Mouse (Mus musculus) cerebellum, postnatal 14 days (tissue): Measurements from ENCODE around the gene Prdm2.

Experiments
- DNase-seq, 2 experiments: peaks; one replicate each; pipeline ENCODE4 v3.0.0; 2021; ENCODE audit warnings: mixed read lengths in 2 of 2

The Prdm2 gene

DNA sequence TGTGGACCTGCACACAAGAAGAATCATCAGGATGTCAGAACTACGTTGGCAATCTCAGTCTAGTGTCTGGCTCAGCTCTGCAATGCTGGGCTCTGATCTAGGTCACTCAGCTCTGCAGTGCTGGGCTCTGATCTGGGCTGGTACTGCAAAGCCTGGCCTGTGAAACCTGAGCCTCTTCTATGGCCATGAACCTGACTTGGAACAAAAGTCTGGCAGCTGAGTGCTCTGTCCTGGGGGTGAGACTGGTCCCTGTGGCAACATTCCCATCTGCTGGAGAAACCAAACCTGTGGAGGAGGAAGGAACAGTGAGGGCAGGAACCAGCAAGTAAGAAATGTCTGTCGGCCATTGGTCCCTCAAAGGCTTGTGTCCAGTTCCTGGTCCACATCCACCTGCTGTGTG is 109.0 kb downstream of the Prdm2 start:
- DNase-seq: peak; percentile 19 to 33

DNA sequence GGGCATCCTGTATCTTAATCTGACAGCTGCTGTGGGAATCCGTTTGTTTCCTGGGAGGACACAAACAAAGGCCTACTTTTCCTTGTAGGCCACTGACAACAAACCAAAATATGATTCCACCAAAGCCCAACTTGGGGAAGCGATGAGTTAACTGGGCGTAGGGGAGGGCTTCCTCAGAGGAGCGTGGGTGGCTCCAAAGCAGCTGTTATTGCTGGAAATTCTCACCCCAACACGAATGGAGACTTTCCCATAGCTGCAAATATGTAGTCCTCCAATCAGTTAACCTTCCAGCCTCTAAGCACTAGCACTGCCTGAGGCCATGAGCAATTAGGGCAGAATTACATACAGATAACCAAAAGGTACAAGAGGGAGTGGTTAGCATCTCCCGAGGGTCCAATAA is 112.6 kb downstream of the Prdm2 start:
- no peak for DNase-seq

DNA sequence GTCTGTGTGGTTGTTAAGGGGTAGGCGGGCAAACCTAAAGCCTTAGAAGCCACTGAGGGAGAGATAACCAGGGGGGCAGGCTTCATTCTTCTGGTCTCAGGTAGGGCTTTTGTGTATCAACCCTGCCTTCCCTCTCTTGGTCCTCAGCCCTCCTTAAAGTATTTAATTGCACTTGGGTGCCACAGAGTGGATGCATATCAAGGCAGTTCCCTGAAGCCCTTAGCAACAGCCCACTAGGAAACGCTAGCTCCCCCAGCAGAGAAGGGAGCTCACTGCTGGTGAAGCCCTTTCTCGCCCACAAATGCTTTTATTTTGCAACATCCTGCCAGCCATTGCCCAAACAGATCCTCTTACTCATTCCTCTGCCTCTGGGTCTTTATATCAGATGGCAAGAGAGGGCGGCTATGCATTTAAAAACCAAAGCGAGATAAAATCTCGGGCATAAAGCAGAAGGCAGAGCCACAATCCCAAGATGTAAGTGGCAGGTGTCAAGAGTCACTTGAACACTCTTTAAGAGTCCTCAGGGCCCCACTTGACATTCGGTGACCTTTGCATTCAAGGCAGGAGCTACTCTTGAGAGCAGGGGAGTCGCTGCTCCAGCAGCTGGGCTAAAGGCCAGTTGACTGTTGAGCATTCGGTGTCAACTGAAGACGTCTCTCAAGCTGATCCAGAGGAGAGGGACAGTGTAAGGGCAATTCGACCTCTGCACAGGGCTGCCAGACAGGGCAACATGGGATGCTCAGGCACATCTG is 113.3 kb downstream of the Prdm2 start:
- DNase-seq: no peak

DNA sequence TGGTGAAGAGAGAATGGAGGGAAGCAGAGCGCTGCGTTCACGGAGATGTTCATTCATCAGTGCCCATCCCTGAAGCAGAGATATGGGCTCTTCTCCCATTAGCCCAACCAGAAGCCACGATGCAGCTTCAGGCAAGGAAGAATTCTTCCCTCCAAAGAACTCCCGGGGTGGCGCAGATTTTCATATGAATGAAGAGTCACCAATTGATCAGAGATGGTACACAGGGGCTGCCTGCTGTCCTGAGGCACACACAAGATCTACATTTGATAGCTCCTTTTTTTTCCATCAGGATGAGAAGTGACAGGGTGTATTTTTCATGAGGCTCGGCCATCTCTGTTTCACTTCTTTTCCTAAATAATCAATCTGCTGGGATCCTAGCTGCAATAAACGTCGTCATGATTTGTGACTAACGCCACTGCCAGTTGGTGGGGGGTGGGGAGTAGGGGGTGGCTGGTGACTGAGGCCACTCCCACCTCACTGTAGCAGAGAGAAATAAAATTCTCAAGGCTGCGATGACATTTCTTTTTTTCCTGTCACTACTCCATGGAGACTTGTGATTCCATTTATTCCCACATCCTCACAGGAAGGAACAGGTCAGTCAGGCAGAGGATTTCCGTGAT is 120.6 kb downstream of the Prdm2 start:
- DNase-seq: no peak

DNA sequence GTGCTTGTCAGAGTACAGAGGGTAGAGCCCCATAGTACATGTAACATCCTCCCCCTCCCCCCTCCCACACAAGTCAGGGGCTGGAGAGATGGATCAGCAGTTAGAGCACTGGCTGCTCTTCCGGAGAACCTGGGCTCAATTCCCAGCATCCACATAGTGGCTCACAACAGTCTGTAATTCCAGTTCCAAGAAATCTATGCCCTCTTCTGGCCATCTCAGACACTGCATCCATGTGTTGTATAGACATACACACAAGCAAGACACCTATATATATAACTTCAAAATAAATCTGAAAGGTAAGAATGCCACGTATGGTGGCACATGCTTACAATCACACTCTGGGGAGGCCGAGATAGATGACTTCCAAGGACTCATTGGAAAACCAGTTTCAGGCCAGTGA is 122.2 kb downstream of the Prdm2 start:
- DNase-seq: no peak

DNA sequence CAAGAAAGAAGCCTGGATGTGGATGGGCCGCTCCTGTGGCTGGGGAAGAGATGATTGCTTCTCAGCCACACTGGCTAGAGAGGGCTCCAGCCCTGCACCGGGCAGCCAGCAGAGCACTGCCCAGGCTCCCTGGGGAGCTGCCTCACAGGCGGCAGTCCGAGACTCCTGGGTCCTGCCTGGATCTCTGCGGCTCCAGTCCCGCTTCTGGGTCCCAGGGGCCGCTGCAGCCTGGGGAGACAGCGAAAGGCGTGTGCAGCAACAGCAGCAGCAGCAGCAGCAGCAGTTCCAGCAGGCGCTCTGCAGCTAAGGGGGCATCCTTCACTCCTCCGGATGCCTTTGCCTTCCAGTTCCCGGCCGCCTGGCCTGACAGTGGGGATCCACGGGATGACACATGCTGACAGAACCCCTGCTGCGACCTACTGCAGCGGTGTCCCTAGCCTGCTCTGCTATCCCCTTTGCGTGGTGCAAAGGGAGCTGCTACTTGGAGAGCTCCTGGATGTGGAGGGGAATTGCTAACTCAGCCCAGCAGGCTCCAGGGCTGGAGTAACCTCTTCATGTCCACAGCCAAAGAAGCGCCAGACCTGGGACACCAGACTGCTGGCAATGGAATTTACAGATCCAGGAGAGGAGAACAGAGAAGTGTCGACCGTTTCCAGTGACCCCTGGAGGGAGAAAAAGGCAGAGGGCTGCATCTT is 138.6 kb downstream of the Prdm2 start:
- no peak for DNase-seq

DNA sequence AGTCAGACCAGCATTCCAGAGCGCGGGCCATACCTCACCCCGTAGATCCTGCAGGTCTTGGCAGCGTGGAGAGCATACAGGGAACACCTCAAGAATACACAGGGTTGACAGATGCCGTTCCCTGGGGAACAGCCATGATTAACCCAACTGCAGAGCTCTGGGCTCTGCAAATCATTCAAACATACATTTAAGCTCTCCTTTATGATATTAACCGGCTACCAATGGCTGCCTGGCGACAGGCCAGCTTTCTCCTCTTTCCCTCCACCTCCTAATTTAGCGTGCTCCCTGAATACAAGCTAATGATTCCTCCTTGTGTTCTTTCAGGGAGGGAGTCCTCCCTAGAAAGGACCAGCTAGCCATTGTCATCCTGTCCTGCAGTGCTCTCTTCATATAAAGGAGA is 141.0 kb downstream of the Prdm2 start:
- peak in 1 of 2 experiments; percentile 13 for DNase-seq

DNA sequence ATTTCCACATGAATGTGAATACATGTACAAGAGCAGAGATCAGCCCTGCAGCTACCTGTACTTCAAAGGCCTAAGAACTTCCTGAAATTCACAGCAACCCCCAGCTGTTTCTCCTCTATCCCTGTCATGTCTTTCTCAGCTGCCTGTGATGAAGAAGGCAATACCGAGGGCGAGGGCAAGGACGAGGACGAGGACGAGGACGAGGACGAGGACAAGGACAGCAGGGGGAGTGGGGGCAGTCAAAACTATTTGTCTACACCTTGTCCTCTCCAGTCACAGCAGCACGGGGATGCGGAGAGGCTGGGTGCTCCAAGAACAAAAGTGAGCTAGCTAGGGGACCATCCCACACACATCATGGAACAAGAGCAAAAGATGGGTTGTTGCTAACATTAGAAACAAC is 145.8 kb downstream of the Prdm2 start:
- no peak for DNase-seq

DNA sequence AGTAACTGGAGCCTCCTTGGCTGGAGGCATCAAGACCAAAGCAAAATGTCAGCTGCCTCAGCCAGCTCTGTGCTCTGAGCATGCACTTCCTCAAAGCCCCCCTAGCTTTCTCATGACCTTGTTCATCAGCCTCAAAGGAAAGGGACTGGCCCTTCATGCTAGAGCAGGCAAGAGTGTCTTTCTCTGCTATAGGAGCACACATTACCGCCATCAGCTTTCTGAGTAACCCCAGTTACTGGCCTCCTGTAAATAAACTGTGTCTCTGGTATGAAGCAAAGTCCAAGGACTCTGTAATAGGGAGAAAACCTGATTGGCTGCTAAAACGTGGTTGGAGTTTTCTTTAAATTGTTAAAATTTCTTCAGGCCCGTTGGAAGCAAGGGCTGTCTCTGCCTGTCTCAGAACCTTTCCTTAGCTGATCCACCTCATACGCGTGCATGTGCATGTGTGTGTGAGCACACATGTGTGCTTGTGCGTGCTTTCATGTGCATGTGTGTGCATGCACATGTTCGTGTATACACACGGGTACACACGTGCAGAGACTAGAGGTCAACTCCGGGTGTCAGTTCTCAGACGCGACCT is 153.9 kb downstream of the Prdm2 start:
- DNase-seq: no peak
